Mouse (Mus musculus) hematopoietic stem cell, adult 5-6 weeks (primary cell): ENCODE measurements around the gene Akap13. TPM values are rescaled to one million over a fixed set of nuclear protein-coding genes. Genes with fewer than 3 reads are reported as not detected.

Source experiments
- ATAC-seq, 2 experiments: fragments of 125-278 bp in 1 of 2; replicated peaks in 1 of 2; 2 replicates each; pipeline ENCODE4 v1.8.0; 2016 to 2017; ENCODE audit warnings: inconsistent platforms in 2 of 2, mild to moderate bottlenecking in 2 of 2, moderate number of reproducible peaks in 2 of 2, low read depth in 1 of 2, moderate TSS enrichment in 1 of 2; ENCODE audit not compliant: low FRiP score in 2 of 2, poor library complexity in 2 of 2, severe bottlenecking in 2 of 2, insufficient read depth in 1 of 2, low TSS enrichment in 1 of 2
- total RNA-seq: library from RNA; stranded (forward); fragments of 172-1452, 232-1000 nt; gene quantifications from 2 replicates; pipeline ENCODE4 v1.2.3, GENCODE M21; 2017

Gene Akap13
- total RNA-seq, 1 experiment from 2014 or later, result 299 TPM

DNA sequence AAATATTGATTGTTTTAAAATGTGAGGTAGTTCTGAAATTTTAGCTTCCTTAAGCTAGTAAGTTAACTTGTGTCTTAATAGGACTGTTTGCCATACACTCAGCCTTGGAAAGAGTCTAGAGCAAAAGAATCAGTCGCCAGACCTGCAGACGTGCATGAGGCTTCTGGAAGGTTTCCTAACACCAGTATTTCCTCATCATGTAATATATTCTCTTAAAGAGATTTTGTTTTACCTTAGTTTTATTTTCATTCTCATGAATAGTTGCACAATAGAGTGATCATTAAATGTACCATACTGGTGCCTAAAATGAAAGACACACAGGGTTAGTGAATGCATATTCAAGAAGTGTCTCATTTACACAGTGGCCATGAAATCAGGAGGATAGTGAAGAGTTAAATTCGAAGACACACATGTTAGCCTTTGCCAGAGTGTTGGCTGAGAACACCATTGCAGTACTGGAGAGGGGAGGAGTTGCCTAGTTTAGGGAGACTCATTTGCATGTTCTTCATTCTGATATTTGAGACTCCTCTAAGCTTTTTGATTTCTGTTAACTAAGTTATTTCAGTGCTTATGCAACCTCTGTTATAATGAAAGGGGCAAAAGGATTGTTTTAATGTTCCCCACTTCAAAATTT is 198.5 kb downstream of the Akap13 start:
- no peak for ATAC-seq

DNA sequence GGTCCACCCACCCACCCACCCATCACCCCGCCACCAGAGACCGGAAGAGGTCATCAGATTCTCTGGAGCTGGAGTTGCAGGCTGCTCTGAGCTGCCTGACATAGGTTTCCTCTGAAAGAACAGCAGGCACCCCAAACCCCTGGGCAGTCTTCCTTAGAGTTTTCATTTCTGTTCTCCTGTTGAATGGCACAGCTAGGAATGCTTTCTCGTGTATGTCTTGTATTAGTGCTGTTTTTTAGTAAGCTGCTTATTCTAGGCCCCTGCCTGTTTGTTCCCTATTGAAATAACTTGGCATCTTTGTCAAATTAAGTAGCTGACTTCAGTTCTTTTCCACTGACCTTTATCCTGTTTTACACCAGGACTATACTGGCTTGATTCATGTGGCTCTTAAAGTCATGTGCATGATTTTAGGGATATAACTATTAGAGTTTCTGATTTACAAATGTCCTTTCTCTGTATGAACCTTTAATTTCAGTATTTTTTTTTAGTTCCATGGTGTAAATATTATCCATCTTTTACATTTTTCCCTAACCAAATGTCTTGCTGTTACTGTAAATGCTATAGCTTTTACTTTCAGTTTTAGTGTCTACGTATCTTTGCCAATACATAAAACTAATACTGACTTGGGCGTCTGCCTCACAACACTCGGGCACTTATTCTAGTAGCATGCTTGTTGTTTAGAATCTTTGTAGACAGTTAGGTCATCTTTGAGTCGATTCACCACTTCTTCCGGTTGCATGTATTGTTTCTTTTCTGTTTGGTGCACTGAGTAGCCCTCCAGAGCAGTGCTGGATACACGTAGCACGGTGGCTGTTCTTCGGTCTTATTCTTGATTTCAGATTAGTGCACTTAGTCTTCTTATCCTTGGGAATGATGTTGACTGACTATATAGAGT is 200.1 kb downstream of the Akap13 start:
- no peak; a peak in 1 of 4 replicates for ATAC-seq

DNA sequence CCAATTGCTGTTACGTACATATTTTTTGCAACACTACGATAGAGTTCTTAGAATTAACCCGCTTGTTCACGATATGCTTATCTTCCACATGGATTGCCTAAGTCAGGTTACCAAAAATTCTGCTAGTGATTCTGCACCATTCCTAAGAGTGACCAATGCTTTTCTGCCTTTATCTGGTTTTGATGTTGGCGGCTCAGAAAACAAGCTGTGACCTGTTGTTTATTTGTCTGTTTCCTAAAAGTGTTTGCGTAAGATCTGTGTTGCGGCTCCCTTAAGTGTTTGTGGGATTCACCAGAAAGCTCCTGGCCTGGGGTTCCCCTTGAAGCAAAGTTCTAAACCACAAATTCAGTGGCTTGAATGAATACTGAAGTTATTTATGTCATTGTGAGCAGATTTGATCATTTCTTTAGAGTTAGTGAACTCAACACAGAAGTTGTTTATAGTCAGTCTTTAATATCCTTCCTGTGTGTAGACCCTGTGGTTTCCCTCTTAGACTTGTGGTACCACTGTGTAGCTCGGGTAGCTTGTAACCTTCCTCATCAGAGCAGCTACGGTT is 201.0 kb downstream of the Akap13 start:
- ATAC-seq, result peak; percentile 80 to 81

DNA sequence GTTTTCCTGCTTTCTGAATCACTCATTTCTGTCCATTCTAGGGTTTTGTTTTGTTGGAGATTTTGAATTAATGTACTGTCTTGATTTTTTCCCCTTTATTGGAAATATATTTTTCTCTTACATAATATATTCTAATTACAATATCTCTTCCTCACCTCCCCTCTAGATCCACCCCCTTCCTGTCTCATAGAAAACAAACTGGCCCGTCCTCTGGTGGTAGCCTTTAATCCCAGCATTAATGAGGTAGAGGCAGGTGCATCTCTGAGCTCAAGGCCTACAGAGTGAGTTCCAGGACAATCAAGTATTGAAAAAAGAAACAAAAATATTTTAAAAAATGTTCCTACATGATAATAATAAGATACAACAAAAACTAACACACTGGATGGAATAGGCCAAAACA is 201.6 kb downstream of the Akap13 start:
- ATAC-seq, result no peak

DNA sequence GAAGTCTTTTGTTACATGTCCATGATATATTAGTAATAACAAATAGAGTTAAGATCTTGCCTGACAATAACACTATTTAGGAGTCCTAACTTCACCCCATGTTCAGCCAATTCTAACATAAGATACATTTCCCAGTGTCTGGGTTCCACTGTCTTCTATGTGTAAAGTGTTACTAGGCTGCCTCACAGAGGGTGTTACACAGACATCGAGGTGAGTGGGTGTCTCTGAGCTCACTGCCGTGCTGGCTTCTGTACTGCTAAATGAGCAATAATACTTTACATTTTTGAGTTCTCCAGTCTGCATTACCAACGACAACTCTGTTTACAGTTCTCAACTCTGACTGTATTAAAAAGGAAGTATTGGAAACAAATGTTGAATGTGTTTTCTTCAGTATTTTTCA is 209.1 kb downstream of the Akap13 start:
- ATAC-seq, result no peak

DNA sequence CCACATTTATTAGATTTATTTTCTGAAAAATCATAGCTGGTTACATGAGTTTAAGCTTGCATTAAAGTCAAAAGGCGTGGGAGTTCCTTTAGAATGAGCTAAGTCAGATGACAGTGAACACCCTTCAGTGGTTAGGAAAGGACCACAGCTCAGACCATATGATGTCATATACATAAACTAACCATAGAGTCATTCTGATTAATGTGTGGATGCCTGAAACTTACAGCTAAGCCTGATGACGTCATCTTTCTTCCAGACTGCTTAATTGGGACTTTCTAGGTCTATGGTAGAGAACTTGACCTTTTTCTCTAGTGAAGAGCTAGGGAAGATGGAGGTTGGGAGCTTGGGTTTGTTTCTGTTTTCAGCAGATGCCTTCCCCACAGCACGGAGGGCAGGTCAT is 211.6 kb downstream of the Akap13 start:
- no peak for ATAC-seq

DNA sequence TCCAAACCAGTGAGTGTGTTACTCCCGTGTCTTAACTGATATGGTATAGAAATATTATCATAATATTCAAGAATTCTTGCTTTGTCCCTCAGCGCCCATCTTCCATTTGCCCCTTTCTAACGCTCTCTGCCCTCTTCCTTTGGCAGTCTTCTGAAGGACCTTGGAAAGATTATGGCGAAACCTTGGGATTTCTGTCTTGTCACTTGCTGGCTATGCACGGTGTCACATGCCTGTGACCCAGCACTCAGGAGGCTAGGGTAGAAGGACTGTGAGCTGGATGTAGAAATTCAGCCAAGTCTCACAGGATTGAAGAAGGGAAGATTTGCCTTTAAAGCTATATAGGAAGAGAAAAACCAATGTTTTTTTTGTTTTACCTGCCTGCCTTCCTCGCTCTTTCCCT is 212.2 kb downstream of the Akap13 start:
- no peak for ATAC-seq

DNA sequence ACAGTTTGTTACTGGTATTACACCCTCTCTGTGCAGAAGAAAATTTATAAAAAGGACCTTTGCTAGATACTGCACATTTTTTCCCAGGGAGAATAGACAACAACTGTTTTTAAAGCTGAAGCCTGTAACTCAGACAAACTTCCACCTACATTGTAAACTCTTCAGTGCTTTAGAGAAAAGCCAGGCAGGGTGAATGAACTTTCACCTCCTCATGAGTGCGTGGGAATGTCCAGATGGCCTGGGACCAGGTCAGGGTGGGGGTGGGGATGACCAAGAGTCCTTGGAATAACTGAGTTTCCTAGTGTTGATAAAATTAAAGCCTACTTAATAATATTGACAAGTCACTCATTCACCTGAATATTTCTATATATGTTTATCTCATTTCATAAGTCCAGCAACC is 213.1 kb downstream of the Akap13 start:
- no peak for ATAC-seq

DNA sequence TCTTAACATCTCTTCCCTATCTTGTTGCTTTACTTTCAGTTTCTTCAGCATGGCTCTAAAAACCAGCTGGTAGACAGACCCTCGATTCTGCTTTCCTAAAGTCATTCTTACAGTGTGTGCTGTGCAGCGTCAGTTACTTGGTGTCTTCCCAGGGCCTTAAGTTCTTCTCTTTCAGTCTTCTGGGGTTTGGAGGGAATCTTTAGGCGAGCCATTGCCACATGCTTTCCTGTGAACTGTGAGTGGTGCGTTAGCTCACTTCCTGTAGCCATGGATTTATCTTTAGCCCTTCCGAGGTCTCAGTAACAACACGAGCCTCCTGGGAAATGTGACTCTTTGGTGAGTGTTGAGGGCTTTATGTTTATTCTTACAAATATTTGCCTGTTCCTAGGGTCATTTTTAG is 214.1 kb downstream of the Akap13 start:
- ATAC-seq, result peak; percentile 42 to 52

DNA sequence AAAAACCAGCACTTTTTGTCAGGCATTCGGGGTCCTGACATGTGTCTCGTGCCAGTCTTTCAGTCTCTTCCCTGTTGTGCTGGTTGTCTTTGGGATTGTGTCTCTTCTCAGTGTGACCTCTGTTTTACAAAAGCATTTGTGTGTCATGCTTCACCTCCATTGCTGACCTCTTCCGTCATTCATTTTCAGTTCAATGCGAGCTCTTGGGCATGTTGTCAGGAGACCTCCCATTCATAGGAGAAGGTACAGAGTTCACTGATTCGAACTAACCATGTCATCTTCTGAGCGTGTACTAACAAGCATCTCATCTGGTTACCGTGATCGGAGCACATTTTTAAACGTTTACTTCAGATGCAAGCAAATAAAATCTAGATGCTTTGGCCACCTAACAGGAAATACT is 224.3 kb downstream of the Akap13 start:
- no peak for ATAC-seq

DNA sequence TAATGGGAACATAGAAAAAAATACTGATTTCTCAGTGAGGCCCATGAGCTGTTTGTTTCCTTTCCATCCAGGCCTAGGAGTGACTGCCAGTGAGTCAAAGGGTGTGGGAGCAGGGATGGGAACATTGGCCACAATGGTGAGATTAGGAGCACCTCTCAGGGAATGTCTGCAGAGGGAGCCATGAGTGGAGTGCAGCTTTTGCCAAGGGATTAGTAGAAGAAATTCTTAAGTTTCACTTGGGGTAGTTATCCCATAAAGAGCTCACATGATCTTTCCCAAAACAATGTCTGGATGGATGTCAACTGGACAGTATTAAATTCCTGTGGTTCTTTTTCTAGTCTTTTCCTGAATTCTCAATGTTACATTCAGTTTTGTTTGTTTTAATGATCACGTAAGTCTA is 227.6 kb downstream of the Akap13 start:
- ATAC-seq, result no peak

DNA sequence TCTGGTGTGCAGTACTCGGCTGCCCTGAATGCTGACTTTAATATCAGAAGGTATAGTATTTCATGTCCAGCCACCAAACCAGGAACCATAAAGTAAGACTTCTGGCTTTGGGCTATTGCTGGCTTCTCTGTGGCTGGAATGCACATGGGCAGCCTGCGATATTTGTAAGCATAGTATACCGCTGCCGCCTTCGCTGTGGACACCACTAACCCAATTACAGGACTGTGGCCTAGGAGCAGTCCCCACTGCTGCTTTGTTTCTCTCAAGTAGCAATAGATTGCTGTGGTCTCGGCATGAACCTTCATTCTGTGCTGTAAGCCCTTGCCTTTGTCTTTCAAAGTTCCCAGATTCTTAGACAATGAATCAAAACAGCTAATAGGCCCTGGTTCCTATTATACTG is 228.1 kb downstream of the Akap13 start:
- ATAC-seq, result no peak

DNA sequence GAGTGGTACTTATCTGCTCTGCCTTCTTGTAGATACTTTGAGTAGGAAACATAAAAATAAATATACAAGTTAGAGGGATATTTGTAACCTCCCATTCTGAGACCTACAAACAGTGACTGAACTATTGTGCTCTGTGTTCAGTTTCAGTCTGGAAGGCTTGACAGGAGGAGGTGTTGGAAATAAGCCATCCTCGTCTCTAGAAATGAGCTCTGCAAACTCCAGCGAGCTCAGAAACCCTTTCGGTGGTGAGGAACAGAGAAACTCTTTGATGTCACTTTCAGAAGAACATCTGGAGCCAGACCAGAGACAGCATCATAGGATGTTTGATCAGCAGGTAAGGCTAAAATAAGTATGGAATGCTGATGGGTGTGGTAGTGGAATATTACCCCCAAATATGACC is 229.6 kb downstream of the Akap13 start:
- ATAC-seq, result no peak

DNA sequence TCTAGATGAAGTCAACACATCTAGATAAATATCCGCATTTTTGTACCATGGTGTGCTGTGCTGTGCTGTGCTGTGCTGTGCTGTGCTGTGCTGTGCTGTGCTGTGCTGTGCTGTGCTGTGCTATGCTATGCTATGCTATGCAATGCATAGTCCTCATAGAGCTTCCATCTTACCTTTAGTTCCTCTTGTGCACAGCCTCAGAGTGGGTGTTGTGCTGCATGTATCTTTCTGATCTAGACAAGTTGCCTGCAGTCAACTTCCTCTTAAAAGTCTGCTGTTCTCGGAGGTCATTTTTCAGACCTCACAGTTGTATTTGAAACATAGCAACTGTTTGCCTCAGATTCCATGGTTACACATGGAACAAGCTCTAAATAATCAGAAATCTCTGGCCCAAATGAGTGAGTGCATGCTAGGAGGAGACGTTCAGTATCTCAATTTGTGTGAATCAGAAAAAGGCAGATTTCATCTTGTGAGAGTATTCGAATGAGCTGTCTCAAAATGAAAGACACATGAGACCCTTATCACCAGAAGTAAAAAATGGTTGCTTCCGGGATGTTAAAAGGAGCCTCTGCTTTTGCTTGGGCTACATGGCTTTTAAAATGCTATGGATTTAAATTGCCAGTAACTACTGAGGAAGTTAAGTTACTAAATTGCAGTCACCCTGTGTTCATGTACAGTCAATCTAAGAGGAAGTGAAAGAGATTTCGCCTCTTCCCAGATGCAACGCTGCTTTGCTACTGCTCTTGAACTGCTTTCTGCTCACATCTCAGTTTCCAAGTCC is 230.9 kb downstream of the Akap13 start:
- peak; percentile 87 to 89 for ATAC-seq

DNA sequence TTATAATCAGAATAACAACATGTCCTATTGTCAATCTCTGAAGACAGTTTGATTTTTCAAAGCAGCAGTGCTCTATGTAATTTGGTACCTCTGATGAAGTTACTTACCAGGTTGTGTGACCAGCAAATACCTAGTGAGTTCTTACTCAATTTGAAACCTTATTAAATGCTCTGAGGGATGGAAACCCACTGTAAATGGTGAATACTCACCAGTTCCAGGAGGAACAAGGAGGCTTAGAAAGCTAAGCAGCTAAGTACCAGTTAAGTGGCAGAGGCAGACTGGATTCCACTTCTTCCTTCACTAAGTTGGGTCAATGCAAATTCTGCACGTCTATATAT is 231.5 kb downstream of the Akap13 start:
- ATAC-seq, result no peak

DNA sequence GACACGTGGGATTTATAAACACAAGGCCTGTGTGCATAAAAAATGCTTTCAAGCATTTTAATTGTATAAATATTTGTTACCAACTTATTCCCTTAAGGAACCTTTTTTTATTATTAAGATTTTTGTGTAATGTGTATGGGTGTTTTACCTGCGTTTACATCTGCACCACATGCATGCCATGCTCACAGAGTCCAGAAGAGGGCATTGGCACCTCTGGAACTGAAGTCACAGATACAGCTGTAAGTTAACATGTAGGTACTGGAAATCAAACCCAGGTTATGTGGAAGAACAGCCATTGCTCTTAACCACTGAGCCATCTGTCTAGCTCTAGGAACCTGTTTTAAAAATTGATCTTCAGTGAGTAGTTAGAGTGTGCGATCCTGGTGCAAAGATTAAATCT is 232.8 kb downstream of the Akap13 start:
- ATAC-seq, result no peak

DNA sequence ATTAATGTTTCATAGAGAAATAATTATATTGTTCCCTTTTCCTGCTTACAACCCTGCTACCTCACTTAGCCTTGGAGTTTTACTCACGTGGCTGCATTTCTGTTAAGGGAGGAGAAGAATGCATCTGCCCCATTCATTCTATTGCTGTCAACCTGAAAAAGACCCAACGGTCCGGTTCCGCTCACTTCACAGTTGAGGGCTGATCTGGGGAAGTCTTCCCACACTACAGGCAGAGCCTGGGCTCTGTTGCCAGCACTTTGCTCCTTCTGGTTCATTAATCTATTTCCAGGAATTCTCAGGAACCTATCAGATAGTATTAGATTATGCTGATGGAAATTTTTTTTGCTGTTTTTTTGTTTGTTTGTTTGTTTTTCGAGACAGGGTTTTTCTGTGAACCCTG is 239.4 kb downstream of the Akap13 start:
- no peak for ATAC-seq

DNA sequence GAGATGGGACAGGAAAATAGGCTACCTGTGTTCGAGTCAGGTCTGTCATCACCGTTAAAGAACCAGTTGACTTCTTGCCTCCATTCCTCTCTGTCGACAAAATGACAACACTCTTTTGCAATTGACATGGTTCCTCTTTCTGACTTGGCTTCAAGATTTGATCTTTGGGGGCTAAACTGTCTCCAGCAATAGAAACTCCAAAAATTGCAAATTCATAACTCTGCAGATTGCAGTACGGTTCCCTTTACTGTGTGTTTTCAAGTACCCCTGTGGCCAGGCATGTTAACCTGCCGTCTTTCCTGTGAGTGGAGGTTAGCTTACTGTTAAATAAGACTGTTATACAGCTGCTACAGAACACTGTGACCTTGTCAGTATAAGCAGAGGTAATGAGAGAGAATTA is 244.5 kb downstream of the Akap13 start:
- peak; percentile 65 to 75 for ATAC-seq
